Mouse (Mus musculus) gonadal fat pad, adult 2 months (tissue): ENCODE results near the gene Nkd2. TPM values are rescaled to one million over a fixed set of nuclear protein-coding genes. Genes with fewer than 3 reads are reported as not detected.

Experiments used
- DNase-seq: peaks from one replicate; pipeline ENCODE4 v3.0.0-alpha.2; 2012; ENCODE audit warnings: low read depth
- polyA plus RNA-seq: library from polyadenylated mRNA; depleted of rRNA; stranded (reverse); fragments of >200 nt; gene quantifications from 2 replicates; pipeline ENCODE4 v1.2.3, GENCODE M21; 2012; rRNA removed

Gene Nkd2
- polyA plus RNA-seq = 4.6 and 5.8 TPM in 2 replicates

DNA sequence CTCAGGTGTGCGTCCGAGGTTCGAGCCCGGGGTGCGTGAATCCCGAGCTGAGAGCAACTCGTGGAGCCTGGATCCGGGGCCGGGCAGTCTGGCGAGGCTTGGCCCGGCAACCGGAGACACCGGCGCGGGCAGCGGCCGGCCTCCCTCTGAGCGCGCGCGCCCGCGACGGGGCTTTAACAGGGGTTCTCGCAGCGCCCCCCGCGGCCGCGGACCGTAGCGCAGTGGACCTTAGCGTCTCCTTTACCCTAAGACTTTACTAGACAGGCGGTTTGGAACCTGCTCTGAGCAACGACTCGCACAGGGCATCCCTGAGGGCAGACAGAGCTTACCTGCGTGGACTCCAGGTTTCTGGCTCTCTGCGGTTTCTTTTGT is at the start of gene Nkd2:
Nkd2 (minus strand) TSS at position 167 of the 372 bp plus-strand sequence.
- DNase-seq = no peak

DNA sequence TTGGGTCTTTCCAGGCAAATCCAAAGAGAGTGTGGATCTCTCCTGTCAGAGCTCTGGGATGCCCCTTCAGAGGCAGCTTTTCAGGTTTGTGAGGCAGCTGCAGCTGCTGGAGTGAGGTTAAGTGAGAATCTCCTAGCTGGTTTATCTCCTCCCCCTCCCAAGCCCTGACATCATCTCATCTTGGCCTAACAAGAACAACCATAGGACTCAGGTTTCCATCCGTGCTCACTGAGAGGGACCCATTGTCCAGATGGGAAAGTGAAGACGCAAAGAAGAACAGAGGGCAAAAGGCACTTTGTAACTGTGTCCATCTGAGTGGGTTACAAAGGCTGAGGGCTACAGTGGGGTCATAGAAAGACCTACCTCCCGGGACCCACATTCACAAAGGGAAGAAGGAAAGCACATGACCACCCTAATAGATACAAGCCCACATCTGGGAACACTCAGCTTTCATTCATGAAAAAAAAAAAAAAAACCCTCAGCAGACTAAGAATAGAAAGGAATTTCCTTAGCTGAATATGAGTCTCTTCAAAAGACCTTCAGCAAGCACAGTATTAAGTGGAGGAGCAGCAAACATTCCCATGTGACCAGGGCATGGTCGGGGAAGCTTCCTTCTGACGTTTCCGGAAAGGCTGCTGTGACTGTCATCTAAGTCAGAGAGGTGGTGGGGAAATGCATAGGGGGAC is 45.2 kb upstream of the Nkd2 start:
- DNase-seq = no peak

DNA sequence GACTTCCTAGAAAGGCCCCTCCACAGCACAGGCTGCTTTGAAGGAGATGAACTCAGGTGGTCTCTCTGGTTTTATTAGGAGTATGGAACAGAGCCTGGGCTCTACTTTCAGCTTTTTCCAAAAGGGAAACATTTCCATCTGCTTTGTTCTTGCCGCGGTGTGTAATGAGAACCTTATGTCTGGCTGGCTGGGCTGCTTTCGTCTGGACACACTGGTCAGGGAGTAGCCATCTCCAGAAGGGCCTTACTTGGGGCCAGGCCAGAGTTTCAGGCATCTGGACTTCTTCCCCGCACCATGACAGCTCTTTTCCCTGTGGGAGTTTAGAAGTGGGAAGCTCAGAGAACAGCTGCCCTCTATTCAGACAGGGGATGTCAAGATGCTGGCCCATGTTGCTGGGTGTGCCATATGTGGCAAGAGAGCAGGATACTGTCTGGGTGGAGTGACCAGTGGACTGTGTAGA is 40.0 kb upstream of the Nkd2 start:
- DNase-seq = no peak

DNA sequence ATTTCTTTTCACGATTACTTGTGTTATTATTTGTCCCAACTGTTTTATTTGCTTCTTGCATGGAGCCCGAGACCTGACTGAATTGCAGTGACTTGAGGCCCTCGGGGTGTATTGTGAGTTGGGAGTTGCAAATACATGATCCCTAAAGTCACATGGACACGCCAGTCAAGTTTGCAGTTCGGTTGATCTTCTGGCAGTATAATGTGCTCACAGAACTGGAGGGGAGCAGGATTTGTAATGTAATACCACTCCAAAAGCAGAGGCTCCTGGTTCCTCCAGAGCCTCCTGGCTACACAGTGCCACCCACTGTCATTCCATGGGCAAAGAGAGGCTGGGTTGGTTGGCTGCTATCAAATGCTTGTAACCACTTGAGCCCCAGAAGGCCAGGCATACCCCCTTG is 39.2 kb upstream of the Nkd2 start:
- peak; percentile 13 for DNase-seq

DNA sequence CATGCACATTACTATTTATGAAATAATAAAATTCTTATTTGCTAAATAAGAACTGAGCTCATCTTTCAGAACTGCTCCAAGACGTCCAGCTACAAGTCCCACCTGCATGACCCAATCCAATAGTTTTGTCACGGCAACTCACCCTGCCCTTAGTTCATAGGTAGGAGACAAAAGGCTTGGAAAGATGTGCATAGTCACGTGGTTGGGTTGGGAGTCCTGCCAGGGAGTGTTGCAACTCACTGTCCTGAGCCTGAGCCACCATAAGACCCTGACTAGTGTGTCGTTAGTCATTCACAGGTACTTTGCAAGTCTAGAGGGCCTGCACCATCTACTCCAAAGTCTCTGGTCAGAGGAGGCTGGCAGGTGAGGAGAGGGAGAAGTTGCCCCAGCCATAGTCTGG is 38.6 kb upstream of the Nkd2 start:
- peak; percentile 23 for DNase-seq

DNA sequence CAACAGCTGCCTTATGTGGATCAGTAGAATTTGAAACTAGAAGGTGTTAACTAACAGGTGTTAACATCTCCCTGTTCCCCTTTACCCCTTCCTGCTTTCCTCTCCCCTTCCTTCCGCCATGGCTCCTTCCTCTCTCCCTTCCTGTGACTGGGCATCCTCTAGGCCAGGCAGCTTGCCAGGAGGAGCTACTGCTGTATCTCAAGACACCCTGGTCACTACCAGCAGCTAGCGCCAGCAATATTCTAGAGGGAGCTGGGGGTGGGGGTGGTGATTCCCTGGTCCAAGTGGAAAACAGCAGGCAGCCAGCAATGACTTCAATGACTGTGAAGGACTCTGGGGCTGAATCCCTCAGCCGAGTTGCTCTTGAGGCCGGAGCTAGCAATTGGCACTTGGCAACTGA is 38.2 kb upstream of the Nkd2 start:
- no peak for DNase-seq

DNA sequence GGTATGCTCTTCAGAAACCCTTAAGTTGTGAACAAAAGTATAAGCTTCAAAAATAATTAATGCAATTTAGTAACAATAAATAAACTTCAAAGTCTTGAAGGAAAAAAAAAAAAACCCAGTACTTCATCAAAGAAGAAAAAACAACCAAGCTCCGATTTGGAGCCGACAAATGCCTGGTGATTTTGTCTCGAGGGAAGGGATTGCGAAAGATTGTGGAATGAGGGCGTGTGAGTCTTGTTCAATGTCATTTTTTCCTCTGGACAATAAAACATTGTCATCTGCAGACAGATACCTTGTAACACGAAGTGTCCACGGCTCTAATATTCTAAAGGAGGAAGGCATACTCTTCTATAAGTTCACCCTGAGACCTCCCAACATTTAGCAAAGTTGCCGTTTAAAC is 33.9 kb upstream of the Nkd2 start:
- no peak for DNase-seq

DNA sequence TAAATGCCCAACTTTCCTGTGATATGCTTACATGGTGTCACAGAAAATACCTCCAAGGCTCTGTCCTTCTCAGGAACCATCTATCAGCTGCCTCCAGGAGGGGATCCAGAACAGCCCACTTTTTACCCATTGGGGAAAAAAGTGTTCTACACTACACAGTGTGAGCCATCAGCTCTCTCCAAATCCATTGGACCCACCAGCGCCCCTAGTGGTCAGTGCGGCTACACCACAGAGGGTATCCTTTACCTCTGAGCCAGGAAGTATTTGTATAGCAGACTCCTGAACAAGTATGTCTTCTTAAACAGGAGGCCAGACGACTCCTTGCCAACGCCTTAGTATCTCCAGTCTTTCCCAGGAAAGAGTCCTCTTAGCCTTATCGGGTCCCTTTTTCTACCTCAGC is 32.4 kb upstream of the Nkd2 start:
- DNase-seq = no peak

DNA sequence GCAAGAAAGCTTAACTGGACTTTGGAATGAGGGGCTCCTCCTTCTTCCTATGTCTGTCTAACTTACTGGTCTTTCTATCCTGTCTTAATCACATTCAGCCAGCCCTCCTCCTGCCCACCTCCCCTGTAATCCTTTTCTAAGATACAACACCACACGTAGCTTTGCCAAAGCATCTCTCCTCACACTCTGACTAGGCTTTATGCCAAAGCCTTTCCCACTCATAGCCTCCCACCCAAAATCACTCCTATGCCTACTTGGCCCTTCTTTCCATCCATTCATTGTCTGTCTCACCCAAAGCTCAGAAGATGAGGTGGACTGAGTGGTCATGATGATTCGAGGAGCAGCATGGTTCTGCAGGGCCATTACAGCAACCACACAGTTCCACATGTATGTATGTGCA is 24.7 kb upstream of the Nkd2 start:
- no peak for DNase-seq

DNA sequence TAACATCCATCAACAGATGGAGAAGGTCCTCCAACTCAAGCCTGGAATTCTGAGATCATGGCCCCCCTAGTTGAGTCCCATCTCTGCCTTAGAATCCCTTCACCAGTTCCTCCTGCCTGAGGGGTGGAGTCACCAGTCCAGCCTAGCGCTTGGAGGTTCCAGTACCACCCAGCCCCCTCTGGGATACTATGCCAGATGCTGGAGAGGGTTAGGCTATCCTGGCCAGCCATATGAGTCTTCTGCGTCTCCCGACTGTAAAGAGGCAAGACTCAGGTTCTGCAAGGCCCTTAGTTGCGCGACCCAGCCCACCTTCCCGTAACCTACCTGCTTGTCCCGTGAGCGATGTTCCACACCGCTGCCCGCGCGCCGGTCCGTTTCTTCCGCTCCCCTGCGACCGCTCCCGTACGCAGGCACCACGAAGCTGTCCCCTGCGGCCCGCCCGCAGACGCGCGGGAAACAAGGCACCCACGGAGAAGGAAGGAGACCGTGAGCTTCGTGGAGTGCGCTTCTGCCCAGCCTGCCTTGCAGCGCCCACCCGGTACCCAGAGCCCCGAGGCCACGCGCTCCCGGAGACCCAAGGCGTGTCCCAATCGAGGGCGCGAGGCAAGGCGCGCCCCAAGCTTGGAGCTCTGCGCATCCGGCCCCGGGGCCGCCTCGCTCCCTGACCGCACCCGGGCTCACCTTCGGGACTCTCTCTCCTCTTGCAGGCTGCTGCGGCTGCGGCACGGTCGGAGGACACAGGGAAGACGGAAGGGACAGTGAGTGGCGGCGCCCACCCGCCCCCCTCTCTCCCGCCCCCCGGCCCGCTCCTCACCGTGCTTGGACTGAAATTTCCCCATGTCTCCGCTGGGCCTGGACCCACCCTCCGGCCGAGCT is 604 bp downstream of the Nkd2 start:
- no peak for DNase-seq

DNA sequence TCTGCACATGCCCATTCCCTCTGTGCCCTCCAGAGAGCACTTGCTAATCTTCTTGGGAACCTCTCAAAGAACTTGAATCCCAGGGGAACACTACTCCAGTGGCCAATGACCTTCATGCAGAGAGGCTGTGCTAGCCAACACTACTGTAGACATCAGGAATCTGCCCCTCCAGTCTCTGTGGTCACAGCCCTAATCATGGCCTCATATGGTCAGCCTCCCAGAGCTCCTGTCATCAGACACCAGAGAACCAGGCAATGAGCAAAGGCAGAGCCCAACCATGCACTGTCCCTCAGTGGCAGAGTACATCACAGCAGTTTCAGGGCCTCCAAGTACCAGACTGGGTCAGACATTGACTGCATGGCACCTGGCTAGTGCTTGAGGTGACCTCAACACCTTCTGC is 4.7 kb downstream of the Nkd2 start:
- DNase-seq = no peak

DNA sequence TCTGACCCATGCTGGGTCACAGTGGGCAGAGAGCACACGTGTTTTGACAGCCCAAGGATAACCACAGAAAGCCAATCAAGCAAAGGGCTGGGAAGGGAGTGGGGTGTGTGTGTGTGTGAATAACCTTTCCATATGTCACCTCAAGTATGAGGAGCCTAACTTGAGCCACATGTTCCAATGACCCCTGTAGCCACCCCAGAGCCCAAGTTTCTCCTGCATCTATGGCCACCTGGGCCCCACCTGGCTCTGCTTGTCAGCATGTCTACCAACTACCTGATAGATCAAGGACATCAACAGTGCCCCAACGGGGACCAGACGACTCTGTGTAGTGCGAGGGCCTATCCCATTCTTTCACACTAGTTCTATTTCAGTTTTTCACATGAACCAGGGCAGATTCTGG is 7.7 kb downstream of the Nkd2 start:
- no peak for DNase-seq

DNA sequence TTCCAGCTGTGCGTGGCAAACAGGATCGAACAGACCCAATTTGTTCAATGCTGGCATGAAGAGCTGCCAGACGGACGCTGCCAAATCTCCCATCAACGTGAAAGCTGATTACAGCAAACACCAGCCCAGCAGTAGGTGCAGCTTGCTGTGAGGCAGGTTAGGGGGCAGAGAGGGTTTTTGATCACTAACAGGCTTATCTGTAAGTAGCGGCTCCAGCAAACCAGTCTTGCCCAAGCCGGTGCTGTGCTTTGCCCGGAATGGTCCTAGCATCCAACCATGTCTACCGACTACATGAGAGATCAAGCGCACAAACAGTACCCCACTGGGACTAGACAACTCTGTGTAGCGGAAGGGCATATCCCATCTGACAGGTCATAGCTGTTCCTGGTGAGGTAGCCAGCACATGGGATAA is 8.3 kb downstream of the Nkd2 start:
- DNase-seq = no peak

DNA sequence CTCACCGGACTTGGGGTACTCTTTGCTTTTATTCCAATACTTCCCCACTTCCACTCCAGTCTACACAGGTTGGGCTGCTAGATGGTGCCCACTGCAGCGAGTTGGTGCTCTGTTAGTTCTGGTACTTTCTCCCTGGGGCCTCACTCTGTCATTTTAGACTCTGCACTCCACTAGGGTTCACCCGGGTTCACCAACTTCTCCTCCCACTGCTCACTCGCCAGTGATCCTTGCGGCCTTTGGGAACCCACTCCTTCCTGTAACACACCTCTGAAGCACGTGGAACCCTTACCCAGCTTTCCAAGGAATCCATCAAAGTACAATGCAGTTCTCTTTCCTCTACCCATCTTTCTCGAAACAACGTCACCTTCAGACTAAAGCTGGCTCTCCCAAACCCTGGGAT is 9.7 kb downstream of the Nkd2 start:
- no peak for DNase-seq

DNA sequence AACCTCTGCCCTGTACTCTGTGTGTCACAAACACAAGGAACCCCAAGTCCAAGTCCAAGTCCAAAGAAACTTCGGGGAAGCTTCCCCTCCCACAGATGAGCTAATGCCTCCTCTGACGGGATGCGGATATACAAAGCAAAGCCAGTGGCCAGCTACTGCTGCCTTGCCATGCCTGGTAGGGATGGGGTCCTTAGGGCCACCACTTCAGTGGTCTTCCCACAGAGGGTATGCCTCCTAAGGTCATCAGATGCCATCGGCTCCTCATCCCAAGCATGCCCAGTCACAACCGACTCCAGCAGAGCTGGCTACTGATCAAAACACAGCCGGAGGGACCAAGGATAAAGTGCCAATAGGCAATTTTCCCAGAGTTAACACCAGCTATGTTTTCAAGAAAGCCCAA is 10.9 kb downstream of the Nkd2 start:
- no peak for DNase-seq

DNA sequence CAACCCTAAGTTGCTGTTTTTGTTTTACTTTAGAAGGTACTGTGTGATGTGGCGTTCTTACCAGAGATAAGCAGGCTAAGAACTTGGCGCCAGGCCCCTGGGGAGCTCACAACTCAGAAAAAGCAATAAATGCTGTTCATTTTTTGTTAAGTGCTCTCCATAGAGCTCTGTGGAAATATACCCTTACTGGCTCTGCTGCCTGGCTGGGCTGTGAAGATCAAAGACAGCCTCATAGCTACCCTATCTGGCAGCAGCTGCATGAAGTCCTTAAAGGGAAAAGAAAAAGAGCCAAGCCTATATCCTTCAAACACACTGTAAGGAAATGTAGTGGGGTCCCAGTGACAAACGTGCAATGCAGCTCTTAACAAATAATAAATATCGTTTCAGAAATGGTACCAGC is 11.6 kb downstream of the Nkd2 start:
- DNase-seq = no peak

DNA sequence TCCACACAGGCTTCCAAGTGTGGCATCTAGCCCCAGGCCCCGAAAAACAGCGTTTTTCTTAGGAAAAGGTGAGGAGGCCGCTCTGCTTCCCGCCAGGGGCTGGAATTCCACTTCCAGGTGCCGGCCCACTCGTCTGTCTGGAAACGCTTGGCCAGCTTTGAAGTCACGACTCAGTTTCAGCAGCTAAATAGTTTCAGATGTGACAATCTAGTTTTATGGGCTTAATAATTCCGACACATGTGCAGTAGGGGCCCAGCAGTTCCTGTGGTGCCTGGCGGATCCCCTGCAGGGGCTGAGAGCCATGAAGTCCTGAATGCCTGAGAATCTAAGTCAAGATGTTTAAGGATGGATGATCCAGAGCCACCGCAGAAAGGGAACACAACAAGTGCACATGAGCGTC is 13.6 kb downstream of the Nkd2 start:
- DNase-seq = no peak

DNA sequence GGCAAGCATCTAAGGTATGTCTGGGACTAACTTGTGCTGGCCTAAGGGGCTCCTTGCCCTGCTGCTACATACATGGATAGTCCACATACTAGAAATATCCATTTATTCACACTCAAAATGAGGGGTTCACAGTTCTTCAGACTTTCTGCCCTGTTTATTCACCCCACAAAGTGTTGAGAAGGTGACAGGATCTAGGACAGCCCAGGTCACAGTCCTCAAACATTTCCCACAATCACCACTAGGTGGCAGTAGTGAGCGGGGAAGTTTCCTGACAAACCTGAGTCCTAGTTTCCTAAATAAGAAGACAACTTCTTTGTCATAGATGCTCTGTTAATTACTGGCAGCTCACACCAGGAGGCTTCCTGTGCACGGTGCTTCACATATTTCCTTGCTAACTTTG is 15.9 kb downstream of the Nkd2 start:
- no peak for DNase-seq

DNA sequence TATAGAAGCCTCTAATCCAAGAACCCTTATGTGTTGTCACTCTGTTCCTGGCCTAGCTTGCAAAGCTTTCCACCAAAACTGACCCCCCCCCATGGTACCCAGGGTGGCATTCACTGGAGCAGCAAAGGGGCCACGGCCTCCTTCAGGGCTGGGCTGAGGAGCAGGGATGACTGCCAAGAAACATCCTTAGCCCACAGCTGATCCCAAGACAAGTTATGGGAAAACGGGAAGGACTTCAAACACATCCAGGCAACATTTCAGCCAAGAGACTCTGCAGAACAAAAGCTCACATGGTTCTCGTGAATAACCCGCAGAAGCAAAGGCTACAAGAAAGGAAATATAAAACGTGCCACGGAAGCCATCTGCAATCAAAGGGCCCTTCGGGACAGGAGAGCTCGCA is 20.2 kb downstream of the Nkd2 start:
- no peak for DNase-seq

DNA sequence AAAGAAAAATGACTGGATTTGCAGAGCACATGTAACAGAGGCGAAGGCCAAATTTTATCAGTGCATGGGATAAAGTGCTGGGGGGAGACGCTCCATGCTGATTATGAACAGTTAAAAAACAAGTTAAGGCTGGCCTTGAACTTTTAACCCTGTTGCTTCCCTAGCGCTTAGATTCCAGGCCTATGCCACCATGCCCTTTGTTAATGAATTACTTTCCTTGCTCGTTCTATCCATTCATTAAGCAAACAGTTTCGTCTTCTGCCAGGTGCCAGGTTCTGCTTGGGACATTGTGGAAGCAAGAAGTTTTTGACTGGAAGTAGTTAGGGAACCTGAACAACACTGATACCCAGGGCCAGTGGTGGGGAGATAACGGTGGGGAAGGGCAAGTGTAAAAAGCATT is 23.7 kb downstream of the Nkd2 start:
- no peak for DNase-seq

DNA sequence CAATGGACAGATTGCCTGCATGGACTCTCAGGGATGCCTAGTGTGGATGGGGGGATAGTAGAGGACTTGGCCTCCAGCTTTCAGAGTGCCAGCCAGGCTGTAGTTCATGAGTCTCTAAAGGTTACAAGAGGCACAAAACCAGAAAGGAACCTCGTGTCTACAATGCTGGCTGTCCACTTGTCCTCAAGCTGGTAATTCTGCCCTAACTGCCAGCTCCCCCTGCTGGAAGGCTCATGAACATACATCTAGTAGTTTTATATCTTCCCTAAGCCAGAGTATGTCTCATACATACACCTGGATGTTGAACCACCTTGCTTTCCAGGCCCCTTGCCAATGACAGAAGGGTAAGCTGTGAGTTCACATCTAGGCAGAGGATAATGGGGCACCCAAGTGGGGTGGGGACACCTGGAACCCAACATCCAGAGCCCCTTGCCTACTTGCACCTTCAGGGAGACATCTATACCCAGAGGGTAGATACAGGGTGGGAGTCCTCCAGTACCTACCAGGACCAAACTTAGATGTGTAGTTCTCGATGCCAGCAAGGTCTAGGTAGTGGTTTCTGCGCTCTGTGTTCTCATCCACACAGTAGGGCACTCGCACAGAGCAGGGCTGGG is 25.1 kb downstream of the Nkd2 start:
- DNase-seq = no peak

DNA sequence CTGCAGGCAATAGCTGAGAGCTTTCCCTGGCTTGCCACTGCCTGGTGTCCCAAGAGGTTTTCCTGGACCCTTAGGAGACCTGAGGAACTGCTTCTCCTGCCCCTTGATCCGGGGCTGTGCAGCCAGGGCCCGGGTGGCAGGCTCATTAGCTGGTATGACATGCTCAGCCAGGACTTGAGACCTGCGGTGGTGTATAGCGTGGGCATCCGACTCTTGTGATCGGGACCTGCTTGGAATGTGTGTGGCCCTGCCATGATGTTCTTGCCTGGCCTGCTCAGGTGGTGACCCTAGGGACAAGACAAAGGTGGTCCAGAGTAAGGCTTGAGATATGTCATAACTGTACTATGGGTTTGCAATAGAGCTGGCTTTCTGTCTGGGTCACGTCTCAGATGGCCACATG is 26.2 kb downstream of the Nkd2 start:
- DNase-seq = no peak

DNA sequence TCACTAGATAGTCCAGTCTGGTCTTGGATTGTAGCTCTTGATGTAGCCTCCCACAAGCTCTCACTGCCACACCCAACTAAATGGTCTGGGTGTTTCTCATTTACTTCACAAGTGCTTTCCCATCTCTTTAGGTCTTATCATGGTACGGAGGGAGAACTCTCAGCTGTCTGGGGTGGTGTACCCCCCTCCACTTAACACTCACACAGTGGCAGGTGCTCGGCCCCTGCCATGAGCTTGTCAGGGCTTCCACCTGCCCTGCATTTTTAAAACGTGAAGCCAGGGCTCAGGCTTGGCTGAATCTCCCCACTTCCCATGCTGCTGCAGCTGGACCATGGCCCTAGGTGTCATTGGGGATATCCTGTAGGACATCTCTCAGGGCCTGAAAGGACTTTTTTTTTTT is 28.5 kb downstream of the Nkd2 start:
- no peak for DNase-seq
